20 mouse cellular contexts compared by ENCODE assay signal in genomic region chr6:104761226-104761625, GRCm38 (mm10).
DNase-seq lines count a peak whose midpoint lies in the region; ATAC-seq and TF ChIP-seq lines count a peak whose summit lies in the region.
"Had no signal": no experiment of that assay in that cellular context is flagged by ENCODE, and none has a peak within 500 bp of the region (broad histone marks: within the 10 kb centered on the region; RNA-seq: fewer than 3 reads in every experiment).

No protein-coding gene starts in this region.

- H3K4me1 ChIP-seq in forebrain, postnatal 0 days (ENCODE audit: insufficient read depth): no peaks in the 10 kb centered on the region
- H3K4me1 ChIP-seq in forebrain, embryonic 13.5 days: no peaks in the 10 kb centered on the region
- H3K4me1 ChIP-seq in heart, embryonic 12.5 days (replicated peaks): no peaks in the 10 kb centered on the region
- H3K4me1 ChIP-seq: heart, embryonic 10.5 days; hindbrain, embryonic 12.5 days; hindbrain, embryonic 15.5 days had no signal

- no peak overlapping the region for H3K4me2 ChIP-seq in forebrain, postnatal 0 days (ENCODE audit: low read depth)
- no peak overlapping the region for H3K4me2 ChIP-seq in forebrain, embryonic 13.5 days
- H3K4me2 ChIP-seq in heart, embryonic 12.5 days: no peak overlapping the region
- H3K4me2 ChIP-seq: hindbrain, embryonic 12.5 days; hindbrain, embryonic 15.5 days had no signal

- H3K27me3 ChIP-seq in forebrain, postnatal 0 days (ENCODE audit: insufficient read depth, low read length): no peaks in the 10 kb centered on the region
- no peaks in the 10 kb centered on the region for H3K27me3 ChIP-seq in forebrain, embryonic 13.5 days
- no peaks in the 10 kb centered on the region for H3K27me3 ChIP-seq in heart, embryonic 12.5 days (replicated peaks)
- H3K27me3 ChIP-seq: hindbrain, embryonic 12.5 days; hindbrain, embryonic 15.5 days had no signal

- no peak overlapping the region for H3K4me3 ChIP-seq in forebrain, postnatal 0 days (ENCODE audit: low read depth, low read length)
- H3K4me3 ChIP-seq in forebrain, embryonic 13.5 days: no peak overlapping the region
- H3K4me3 ChIP-seq in heart, embryonic 12.5 days: no peak overlapping the region
- H3K4me3 ChIP-seq: heart, adult 2 months; heart, embryonic 10.5 days; hindbrain, embryonic 12.5 days; hindbrain, embryonic 15.5 days had no signal

- WGBS in forebrain, postnatal 0 days: 29% methylated on average over 3 of the region's 3 CpGs
- 51% methylated on average over 3 of the region's 3 CpGs for WGBS in forebrain, embryonic 13.5 days
- WGBS in heart, embryonic 12.5 days: 83% methylated on average over 3 of the region's 3 CpGs

- no peaks in the 10 kb centered on the region for H3K36me3 ChIP-seq in forebrain, postnatal 0 days (ENCODE audit: insufficient read depth)
- no peaks in the 10 kb centered on the region for H3K36me3 ChIP-seq in forebrain, embryonic 13.5 days (ENCODE audit: poor library complexity, severe bottlenecking)
- no peaks in the 10 kb centered on the region for H3K36me3 ChIP-seq in heart, embryonic 12.5 days
- H3K36me3 ChIP-seq: heart, embryonic 10.5 days; hindbrain, embryonic 12.5 days; hindbrain, embryonic 15.5 days had no signal

- no peak overlapping the region for H3K9ac ChIP-seq in forebrain, postnatal 0 days
- no peak overlapping the region for H3K9ac ChIP-seq in forebrain, embryonic 13.5 days
- H3K9ac ChIP-seq in heart, embryonic 12.5 days: no peak overlapping the region
- H3K9ac ChIP-seq: hindbrain, embryonic 12.5 days; hindbrain, embryonic 15.5 days had no signal

- no peak overlapping the region for H3K27ac ChIP-seq in forebrain, postnatal 0 days (ENCODE audit: low read depth, low read length)
- no peak overlapping the region for H3K27ac ChIP-seq in forebrain, embryonic 13.5 days
- H3K27ac ChIP-seq in heart, embryonic 12.5 days (ENCODE audit: poor library complexity, severe bottlenecking): no peak overlapping the region
- H3K27ac ChIP-seq: heart, adult 2 months; heart, embryonic 10.5 days; hindbrain, embryonic 12.5 days; hindbrain, embryonic 15.5 days had no signal

- DNase-seq in cerebellum, postnatal 14 days: no peak
- DNase-seq in forebrain, postnatal 0 days: peak; percentile 26
- peak; percentile 70 for DNase-seq in brain, adult 2 months (ENCODE audit: low read depth, low spot score)
- DNase-seq: adrenal gland, adult 8-10 months; adrenal gland, postnatal 36 days; cerebellum, adult 18-20 months; cerebellum, postnatal 10 days; gastrocnemius, postnatal 10 days; gastrocnemius, postnatal 36 days; heart, adult 2 months; kidney, adult 2 months had no signal

- no peaks in the 10 kb centered on the region for H3K9me3 ChIP-seq in forebrain, postnatal 0 days (ENCODE audit: low read length)
- no peaks in the 10 kb centered on the region for H3K9me3 ChIP-seq in forebrain, embryonic 13.5 days (replicated peaks)
- H3K9me3 ChIP-seq in heart, embryonic 12.5 days (replicated peaks): no peaks in the 10 kb centered on the region
- H3K9me3 ChIP-seq: heart, embryonic 10.5 days; hindbrain, embryonic 12.5 days; hindbrain, embryonic 15.5 days had no signal

- TF ChIP-seq CTCF in forebrain, postnatal 0 days (IDR thresholded peaks at IDR 0.05; ENCODE audit: low read depth): no peak

- peak; percentile 31; the same call in 1 of the 2 replicates for ATAC-seq in cerebellum, adult (ENCODE audit: insufficient number of reproducible peaks, low FRiP score, low TSS enrichment)
- no peak for ATAC-seq in forebrain, postnatal 0 days
- ATAC-seq in forebrain, embryonic 13.5 days: no peak
- ATAC-seq in heart, embryonic 12.5 days (ENCODE audit: insufficient number of reproducible peaks, low FRiP score): no peak
- ATAC-seq: activated CD4-positive, CD25-positive, alpha-beta regulatory T cell, adult 4 months; forebrain, embryonic 16.5 days; intestine, postnatal 0 days had no signal

Comparison
In these comparisons a context has a peak if more than half of its experiments do, and no peak if none do; other contexts are left out.
1. DNase-seq: peak in forebrain, postnatal 0 days (single experiment) and brain, adult 2 months (single experiment); none in cerebellum, postnatal 14 days (0 of 2).